Mouse (Mus musculus) midbrain, embryonic 16.5 days (tissue): Measurements from ENCODE around the gene Msrb1. TPM values are rescaled to one million over a fixed set of nuclear protein-coding genes. Genes with fewer than 3 reads are reported as not detected.

ENCODE experiments used
- ATAC-seq: fragments of 200-750 bp; cut with Nextera tagmentation; 2 replicates; pipeline ENCODE4 v1.8.0; 2017; ENCODE audit warnings: moderate TSS enrichment
- H3K27ac ChIP-seq: fragments of 300-500 bp; sonication (generic); 2 replicates; pipeline ENCODE4 v1.5.1; 2014; ENCODE audit warnings: mild to moderate bottlenecking, low read length, mixed read lengths
- H3K27me3 ChIP-seq: fragments of 300-500 bp; sonication (generic); 2 replicates; pipeline ENCODE4 v1.6.1; 2014; ENCODE audit warnings: low read depth, low read length, mixed read lengths; ENCODE audit not compliant: control insufficient read depth, insufficient read depth
- H3K36me3 ChIP-seq: fragments of 300-500 bp; sonication (generic); 2 replicates; pipeline ENCODE4 v1.6.1; 2014; ENCODE audit warnings: mild to moderate bottlenecking, low read length, moderate library complexity, mixed read lengths; ENCODE audit not compliant: control insufficient read depth, insufficient read depth
- H3K4me1 ChIP-seq: fragments of 300-500 bp; sonication (generic); 2 replicates; pipeline ENCODE4 v1.6.1; 2014; ENCODE audit warnings: mild to moderate bottlenecking, low read length, mixed read lengths; ENCODE audit not compliant: control insufficient read depth, insufficient read depth
- H3K4me2 ChIP-seq: fragments of 300-500 bp; sonication (generic); 2 replicates; pipeline ENCODE4 v1.6.1; 2014; ENCODE audit warnings: mild to moderate bottlenecking, low read length, mixed read lengths
- H3K4me3 ChIP-seq: fragments of 300-500 bp; sonication (generic); 2 replicates; pipeline ENCODE4 v1.5.1; 2014; ENCODE audit warnings: low read depth, mild to moderate bottlenecking, low read length, moderate library complexity, mixed read lengths
- H3K9ac ChIP-seq: fragments of 300-500 bp; sonication (generic); 2 replicates; pipeline ENCODE4 v1.6.1; 2014; ENCODE audit warnings: low read depth, low read length, mixed read lengths
- H3K9me3 ChIP-seq: fragments of 300-500 bp; sonication (generic); replicated peaks from 2 replicates; pipeline ENCODE4 v1.6.1; 2014; ENCODE audit warnings: mild to moderate bottlenecking, low read length, mixed read lengths; ENCODE audit not compliant: control insufficient read depth, poor library complexity, severe bottlenecking
- WGBS: fragments of 180-500 bp; shearing (Covaris S2); extraction: QIAGEN DNeasy Blood & Tissue Kit; methylation state at CpG from one replicate; pipeline ENCODE4 v1.1.7; 2014; 5-methylcytosine and 5-hydroxymethylcytosine counted together
- polyA plus RNA-seq: library from polyadenylated mRNA; unstranded; fragments of >200 nt; fragmentation: Nextera tagmentation; extraction: Ambion mirVana; gene quantifications from 2 replicates; pipeline ENCODE4 v1.2.1, GENCODE M21; 2015

Msrb1 gene
- 14.9 and 17.5 TPM in 2 replicates for polyA plus RNA-seq

GRCm38 (mm10) chr17:24736330-24737051 lies at the start of gene Msrb1:
Gene Msrb1 (plus strand): TSS chr17:24736642.
- peak within 1 kb of the TSS; percentile 35 for H3K27ac ChIP-seq
- WGBS: under 1% methylated on average over 29 of the region's 29 CpGs
- peak within 1 kb of the TSS; percentile 60 for H3K4me3 ChIP-seq
- H3K36me3 ChIP-seq: no peaks in the 10 kb centered on the region
- H3K4me2 ChIP-seq: peak within 1 kb of the TSS; percentile 94
- peak; percentile 93 for ATAC-seq
- H3K9ac ChIP-seq: peak within 1 kb of the TSS; percentile 57
- H3K9me3 ChIP-seq: no peaks in the 10 kb centered on the region
- peaks cover 9% of the 10 kb centered on the region; the same call in 1 of the 2 replicates for H3K4me1 ChIP-seq
- H3K27me3 ChIP-seq: no peaks in the 10 kb centered on the region

GRCm38 (mm10) chr17:24687146-24687595 lies 49.3 kb upstream of the Msrb1 start:
- no peaks in the 10 kb centered on the region for H3K9me3 ChIP-seq
- no peak overlapping the region for H3K27ac ChIP-seq
- 1% methylated on average over 24 of the region's 25 CpGs for WGBS
- no peaks in the 10 kb centered on the region for H3K36me3 ChIP-seq
- peak overlapping the region; percentile 38 for H3K4me3 ChIP-seq
- H3K4me1 ChIP-seq: peaks cover 32% of the 10 kb centered on the region
- ATAC-seq: no peak
- H3K27me3 ChIP-seq: no peaks in the 10 kb centered on the region
- peak overlapping the region; percentile 64 for H3K4me2 ChIP-seq
- H3K9ac ChIP-seq: peak overlapping the region; percentile 50

- no peaks in the 10 kb centered on the region for H3K9me3 ChIP-seq
- 21% methylated on average over 23 of the region's 23 CpGs for WGBS
- H3K9ac ChIP-seq: peak overlapping the region; percentile 50
- peak overlapping the region; percentile 38 for H3K4me3 ChIP-seq
- 0 out of 2 replicates have a peak, but pooled peaks cover 4% of the 10 kb centered on the region for H3K36me3 ChIP-seq
- H3K27me3 ChIP-seq: no peaks in the 10 kb centered on the region
- no peak overlapping the region for H3K27ac ChIP-seq
- ATAC-seq: no peak
- H3K4me1 ChIP-seq: peaks cover 32% of the 10 kb centered on the region
- H3K4me2 ChIP-seq: peak overlapping the region; percentile 64
Measured at GRCm38 (mm10) chr17:24687599-24687998, 48.8 kb upstream of the Msrb1 start.

GRCm38 (mm10) chr17:24689251-24690081 lies 47.0 kb upstream of the Msrb1 start, which contains the start of gene Syngr3:
Gene Syngr3 (minus strand): TSS chr17:24689955.
- H3K27ac ChIP-seq: peak within 1 kb of the TSS; percentile 94
- peak; percentile 74 for ATAC-seq
- H3K9ac ChIP-seq: peak within 1 kb of the TSS; percentile 97
- WGBS: under 1% methylated on average over 46 of the region's 55 CpGs
- H3K36me3 ChIP-seq: 0 out of 2 replicates have a peak, but pooled peaks cover 4% of the 10 kb centered on the region
- H3K9me3 ChIP-seq: no peaks in the 10 kb centered on the region
- H3K4me3 ChIP-seq: peak within 1 kb of the TSS; percentile 78
- H3K4me1 ChIP-seq: peaks cover 32% of the 10 kb centered on the region
- peak within 1 kb of the TSS; percentile 64 for H3K4me2 ChIP-seq
- no peaks in the 10 kb centered on the region for H3K27me3 ChIP-seq

- no peak overlapping the region for H3K9ac ChIP-seq
- 92% methylated on average over 5 of the region's 5 CpGs for WGBS
- H3K4me1 ChIP-seq: peaks cover 46% of the 10 kb centered on the region
Measured at GRCm38 (mm10) chr17:24692385-24692784, 44.1 kb upstream of the Msrb1 start.

GRCm38 (mm10) chr17:24695326-24696010 lies 41.0 kb upstream of the Msrb1 start:
- H3K4me3 ChIP-seq: peak overlapping the region; percentile 53
- peak overlapping the region; percentile 88 for H3K27ac ChIP-seq
- peak overlapping the region; percentile 77 for H3K4me2 ChIP-seq
- H3K9ac ChIP-seq: peak overlapping the region; percentile 79
- ATAC-seq: no peak; the same call in 1 of the 2 replicates
- peaks cover 26% of the 10 kb centered on the region for H3K4me1 ChIP-seq
- WGBS: 7% methylated on average over 47 of the region's 51 CpGs
- no peaks in the 10 kb centered on the region for H3K27me3 ChIP-seq
- no peaks in the 10 kb centered on the region for H3K9me3 ChIP-seq
- H3K36me3 ChIP-seq: 0 out of 2 replicates have a peak, but pooled peaks cover 8% of the 10 kb centered on the region

More at GRCm38 (mm10) chr17:24692385-24692784, 44.1 kb upstream of the Msrb1 start:
- Histone ChIP-seq H3K4me3 (no peak overlapping the region), H3K4me2 (no peak overlapping the region), H3K9me3 (no peaks in the 10 kb centered on the region), H3K27ac (no peak overlapping the region), H3K27me3 (no peaks in the 10 kb centered on the region), H3K36me3 (0 out of 2 replicates have a peak, but pooled peaks cover 4% of the 10 kb centered on the region)
- ATAC-seq: no peak

GRCm38 (mm10) chr17:24696011-24696697 lies 40.3 kb upstream of the Msrb1 start, which contains the start of the genes Gfer and Noxo1:
Gene Gfer (minus strand): TSS chr17:24696156.
Gene Noxo1 (plus strand): TSS chr17:24696234.
- H3K4me1 ChIP-seq: peaks cover 20% of the 10 kb centered on the region
- peak within 1 kb of the TSS; percentile 53 for H3K4me3 ChIP-seq
- ATAC-seq: peak; percentile 92
- H3K9ac ChIP-seq: peak within 1 kb of the TSS; percentile 79
- H3K36me3 ChIP-seq: peaks cover 13% of the 10 kb centered on the region; the same call in 1 of the 2 replicates
- peak within 1 kb of the TSS; percentile 77 for H3K4me2 ChIP-seq
- no peaks in the 10 kb centered on the region for H3K27me3 ChIP-seq
- 0% methylated on average over 51 of the region's 76 CpGs for WGBS
- peak within 1 kb of the TSS; percentile 88 for H3K27ac ChIP-seq
- no peaks in the 10 kb centered on the region for H3K9me3 ChIP-seq

GRCm38 (mm10) chr17:24697985-24698384 lies 38.5 kb upstream of the Msrb1 start:
- 17% methylated on average over 5 of the region's 5 CpGs for WGBS
- H3K36me3 ChIP-seq: peaks cover 19% of the 10 kb centered on the region
- no peaks in the 10 kb centered on the region for H3K9me3 ChIP-seq
- H3K4me3 ChIP-seq: no peak overlapping the region
- no peak overlapping the region for H3K4me2 ChIP-seq
- no peak for ATAC-seq
- peaks cover 17% of the 10 kb centered on the region for H3K4me1 ChIP-seq
- H3K27ac ChIP-seq: no peak overlapping the region
- H3K27me3 ChIP-seq: no peaks in the 10 kb centered on the region
- 0 out of 2 replicates have a peak overlapping the region, but pooled peaks have one; percentile 14 for H3K9ac ChIP-seq
